In the genomic region with DNA sequence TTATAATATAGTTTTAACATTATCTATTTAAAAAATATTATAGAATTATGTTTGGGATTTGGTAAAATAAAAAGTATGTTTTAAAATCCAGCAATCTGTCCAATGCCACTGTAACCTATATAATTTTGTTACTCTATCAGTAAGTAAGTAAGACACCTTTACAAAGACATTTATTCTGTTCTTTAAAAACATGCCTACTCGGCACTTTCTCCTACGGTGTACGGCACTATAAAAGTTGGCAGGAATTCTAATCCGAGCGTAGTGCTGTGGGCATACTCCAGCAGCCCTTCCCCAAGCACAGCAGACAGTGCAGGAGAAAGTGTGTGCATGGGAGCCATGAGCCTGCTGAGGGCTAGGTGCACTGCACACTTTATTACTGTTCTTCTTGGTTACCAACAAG, we compare ENCODE assay signal across 22 mouse cellular contexts.
DNase-seq lines count a peak whose midpoint lies in the region; ATAC-seq and TF ChIP-seq lines count a peak whose summit lies in the region.
"Had no signal": no experiment of that assay in that cellular context is flagged by ENCODE, and none has a peak within 500 bp of the region (broad histone marks: within the 10 kb centered on the region; RNA-seq: fewer than 3 reads in every experiment).

No protein-coding gene starts in this region.

- H3K4me3 ChIP-seq in midbrain, embryonic 11.5 days (ENCODE audit: low read depth, low read length): no peak overlapping the region
- no peak overlapping the region for H3K4me3 ChIP-seq in midbrain, embryonic 16.5 days (ENCODE audit: low read depth, low read length)
- no peak overlapping the region for H3K4me3 ChIP-seq in ES-E14 (ENCODE audit: insufficient read depth in 1 of 2, low read depth in 1 of 2, low read length in 2 of 2, poor library complexity in 1 of 2, severe bottlenecking in 1 of 2)
- H3K4me3 ChIP-seq: embryonic facial prominence, embryonic 13.5 days; embryonic facial prominence, embryonic 15.5 days; erythroblast, embryonic 14.5 days; forebrain, embryonic 13.5 days; forebrain, embryonic 15.5 days had no signal

- H3K27me3 ChIP-seq in midbrain, embryonic 11.5 days (ENCODE audit: control insufficient read depth, insufficient read depth, low read length): no peaks in the 10 kb centered on the region
- no peaks in the 10 kb centered on the region for H3K27me3 ChIP-seq in midbrain, embryonic 16.5 days (ENCODE audit: control insufficient read depth, insufficient read depth, low read depth, low read length)
- H3K27me3 ChIP-seq: embryonic facial prominence, embryonic 13.5 days; embryonic facial prominence, embryonic 15.5 days; forebrain, embryonic 13.5 days; forebrain, embryonic 15.5 days; Patski had no signal

- 0 out of 2 replicates have a peak, but pooled peaks cover 2% of the 10 kb centered on the region for H3K4me1 ChIP-seq in midbrain, embryonic 11.5 days (ENCODE audit: control insufficient read depth, insufficient read depth, low read length)
- no peaks in the 10 kb centered on the region for H3K4me1 ChIP-seq in midbrain, embryonic 16.5 days (ENCODE audit: control insufficient read depth, insufficient read depth, low read length)
- H3K4me1 ChIP-seq in ES-E14 (ENCODE audit: control insufficient read depth in 2 of 2, insufficient read depth in 2 of 2, low read length in 2 of 2, poor library complexity in 1 of 2): no peaks in the 10 kb centered on the region
- H3K4me1 ChIP-seq: embryonic facial prominence, embryonic 13.5 days; embryonic facial prominence, embryonic 15.5 days; forebrain, embryonic 15.5 days had no signal

- in situ Hi-C loops in ES-E14 (cut with MboI; ENCODE audit: low sequenced_read_pairs in 2 of 2, unreplicated experiment in 2 of 2): loop anchor here in 1 of 2 experiments (25.0 kb wide), 1 partner anchor 850 kb away; no protein-coding TSS in a partner anchor

- H3K27ac ChIP-seq in midbrain, embryonic 11.5 days (ENCODE audit: low read depth, low read length): no peak overlapping the region
- no peak overlapping the region for H3K27ac ChIP-seq in midbrain, embryonic 16.5 days (ENCODE audit: low read length)
- H3K27ac ChIP-seq in ES-E14 (ENCODE audit: insufficient read depth, low read depth, low read length, poor library complexity, severe bottlenecking): no peak overlapping the region
- H3K27ac ChIP-seq: embryonic facial prominence, embryonic 13.5 days; embryonic facial prominence, embryonic 15.5 days; forebrain, embryonic 13.5 days; forebrain, embryonic 15.5 days had no signal

- no peak overlapping the region for H3K9ac ChIP-seq in midbrain, embryonic 11.5 days (ENCODE audit: low read length)
- H3K9ac ChIP-seq in midbrain, embryonic 16.5 days (ENCODE audit: low read depth, low read length): no peak overlapping the region
- H3K9ac ChIP-seq in ES-E14 (ENCODE audit: insufficient read depth, low read depth, low read length, poor library complexity, severe bottlenecking): no peak overlapping the region
- H3K9ac ChIP-seq: embryonic facial prominence, embryonic 13.5 days; embryonic facial prominence, embryonic 15.5 days; forebrain, embryonic 13.5 days; forebrain, embryonic 15.5 days; forebrain, postnatal 0 days had no signal

- no peaks in the 10 kb centered on the region for H3K9me3 ChIP-seq in midbrain, embryonic 11.5 days (ENCODE audit: control insufficient read depth, low read length)
- H3K9me3 ChIP-seq in midbrain, embryonic 16.5 days (replicated peaks; ENCODE audit: control insufficient read depth, low read length, poor library complexity, severe bottlenecking): no peaks in the 10 kb centered on the region
- H3K9me3 ChIP-seq in ES-E14 (ENCODE audit: control insufficient read depth, insufficient read depth, low read depth, low read length): no peaks in the 10 kb centered on the region
- H3K9me3 ChIP-seq: embryonic facial prominence, embryonic 13.5 days; embryonic facial prominence, embryonic 15.5 days; forebrain, embryonic 13.5 days; forebrain, embryonic 15.5 days had no signal

- WGBS in midbrain, embryonic 11.5 days: 94% methylated on average over 5 of the region's 5 CpGs
- WGBS in midbrain, embryonic 16.5 days: 92% methylated on average over 5 of the region's 5 CpGs

- H3K4me2 ChIP-seq in midbrain, embryonic 11.5 days: no peak overlapping the region
- no peak overlapping the region for H3K4me2 ChIP-seq in midbrain, embryonic 16.5 days (ENCODE audit: low read length)
- H3K4me2 ChIP-seq: embryonic facial prominence, embryonic 13.5 days; embryonic facial prominence, embryonic 15.5 days; forebrain, embryonic 13.5 days; forebrain, embryonic 15.5 days had no signal

- ATAC-seq in midbrain, embryonic 11.5 days (ENCODE audit: low FRiP score): no peak
- no peak for ATAC-seq in midbrain, embryonic 16.5 days
- no peak for ATAC-seq in erythroid progenitor cell, adult 5-6 weeks (replicated peaks; ENCODE audit: low FRiP score, poor library complexity, severe bottlenecking)
- ATAC-seq: activated CD4-positive, CD25-positive, alpha-beta regulatory T cell, adult 4 months; forebrain, embryonic 13.5 days; forebrain, embryonic 15.5 days; forebrain, postnatal 0 days; Patski had no signal

- peak; percentile 31 for DNase-seq in midbrain, embryonic 11.5 days (ENCODE audit: low spot score, missing footprints)
- DNase-seq in ES-E14 (ENCODE audit: low read depth, low spot score): no peak
- DNase-seq in embryo, embryonic 10 days (ENCODE audit: low spot score): no peak
- DNase-seq: adrenal gland, adult 8-10 months; adrenal gland, postnatal 14 days; adrenal gland, postnatal 36 days; cerebellum, adult 11-12 months; cerebellum, adult 2 months; cerebellum, adult 9-10 months; cerebellum, postnatal 10 days; cerebellum, postnatal 25 days; embryo, embryonic 11 days; forebrain, postnatal 0 days had no signal

- no peaks in the 10 kb centered on the region; the same call in 1 of the 2 replicates for H3K36me3 ChIP-seq in midbrain, embryonic 11.5 days (ENCODE audit: control insufficient read depth, insufficient read depth, low read length)
- H3K36me3 ChIP-seq in midbrain, embryonic 16.5 days (ENCODE audit: control insufficient read depth, insufficient read depth, low read length): peaks cover 21% of the 10 kb centered on the region
- peaks cover 20% of the 10 kb centered on the region for H3K36me3 ChIP-seq in ES-E14 (ENCODE audit: control insufficient read depth, insufficient read depth, low read length, poor library complexity, severe bottlenecking)

TF ChIP-seq in ES-E14, 5 proteins besides CTCF, POLR2A, EP300 and RAD21:
- TF ChIP-seq HCFC1 (IDR thresholded peaks at IDR 0.05; ENCODE audit: borderline replicate concordance, insufficient read depth, low read length) (no peak), MAFK (IDR thresholded peaks at IDR 0.05; ENCODE audit: insufficient read depth, low read depth, low read length) (peak; percentile 88)
